Mouse (Mus musculus): ENCODE results near the gene Mob2.

Gene Mob2

GRCm38 (mm10) chr7:142019699-142020098 lies 41.2 kb downstream of the Mob2 start:
- no peak for DNase-seq

DNA sequence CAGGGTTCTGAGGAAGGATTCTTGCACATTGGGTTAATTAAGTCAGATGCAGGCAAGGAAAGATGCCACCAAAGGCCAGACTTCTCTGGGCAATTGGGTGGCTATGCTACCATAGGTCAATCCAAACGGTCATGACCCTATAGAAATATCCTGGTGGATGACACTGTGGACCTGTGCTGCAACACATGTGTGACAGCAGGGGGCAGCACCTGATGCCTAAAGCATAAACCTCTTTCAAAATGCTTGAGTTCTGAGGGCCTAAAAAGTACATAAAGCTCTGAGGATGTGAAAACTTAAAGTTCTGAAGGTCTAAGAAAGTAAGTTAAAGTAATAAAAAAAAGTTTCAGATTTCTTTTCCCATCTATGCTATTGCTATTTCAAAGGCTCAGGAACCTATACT lies 44.3 kb downstream of the Mob2 start:
- peak; percentile 58 to 62 for DNase-seq

DNA sequence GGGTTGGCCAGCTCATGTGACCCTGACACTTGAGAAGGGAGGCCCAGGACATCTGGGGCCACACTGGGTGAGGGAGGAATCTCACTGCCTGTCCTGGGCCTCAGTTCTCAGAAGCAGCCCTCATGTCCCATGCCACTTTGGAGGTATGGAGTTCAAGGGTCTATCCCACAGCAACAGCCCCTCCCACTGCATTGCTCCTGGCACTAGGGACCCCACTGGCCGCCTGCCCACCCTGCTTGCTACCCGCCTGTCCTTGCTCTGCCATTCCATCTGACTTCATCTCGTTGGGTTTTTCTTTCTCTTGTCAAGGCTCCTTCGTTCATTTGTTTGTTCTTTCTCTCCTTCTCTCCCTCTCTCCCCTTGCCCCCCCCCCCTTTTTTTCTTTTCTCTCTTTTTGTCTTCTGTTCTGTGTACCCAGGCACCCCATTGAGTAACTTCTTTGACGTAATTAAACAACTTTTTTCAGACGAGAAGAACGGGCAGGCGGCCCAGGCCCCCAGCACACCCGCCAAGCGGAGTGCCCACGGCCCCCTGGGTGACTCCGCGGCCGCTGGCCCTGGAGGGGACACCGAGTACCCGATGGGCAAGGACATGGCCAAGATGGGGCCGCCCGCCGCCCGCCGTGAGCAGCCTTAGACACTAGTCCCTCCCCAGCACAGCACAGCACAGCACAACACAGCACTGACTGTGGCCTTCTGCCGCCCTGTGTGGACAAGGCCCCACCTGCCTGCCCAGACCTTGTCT lies 59.1 kb downstream of the Mob2 start:
- DNase-seq = peak in 1 of 2 experiments; percentile 42

- DNase-seq = peak; percentile 72 to 78
Observed at GRCm38 (mm10) chr7:142000661-142001060, 60.2 kb downstream of the Mob2 start.

- no peak for DNase-seq
Observed at GRCm38 (mm10) chr7:141994121-141994520, 66.7 kb downstream of the Mob2 start.

DNA sequence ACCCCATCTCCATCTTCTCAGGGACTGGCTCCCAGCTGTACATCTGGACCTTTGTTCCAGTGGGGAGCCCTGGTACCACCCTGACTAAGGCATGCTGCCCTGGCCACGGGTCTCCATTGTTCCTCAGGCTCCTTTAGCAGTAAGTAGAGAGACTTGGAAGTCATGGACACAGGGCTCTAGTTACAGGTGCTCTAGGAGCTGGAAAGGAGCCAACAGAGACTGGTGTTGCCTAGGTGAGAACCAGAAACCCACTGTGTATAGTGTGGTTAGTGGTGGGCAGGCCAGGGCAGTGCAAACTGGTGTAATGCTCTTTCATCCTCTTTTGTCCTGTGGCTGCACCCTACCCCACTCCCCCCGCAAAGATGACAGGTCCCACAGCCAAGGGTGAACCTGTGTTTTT lies 69.7 kb downstream of the Mob2 start:
- no peak for DNase-seq

- peak; percentile 62 to 66 for DNase-seq
Observed at GRCm38 (mm10) chr7:141988314-141988806, 72.5 kb downstream of the Mob2 start.

DNA sequence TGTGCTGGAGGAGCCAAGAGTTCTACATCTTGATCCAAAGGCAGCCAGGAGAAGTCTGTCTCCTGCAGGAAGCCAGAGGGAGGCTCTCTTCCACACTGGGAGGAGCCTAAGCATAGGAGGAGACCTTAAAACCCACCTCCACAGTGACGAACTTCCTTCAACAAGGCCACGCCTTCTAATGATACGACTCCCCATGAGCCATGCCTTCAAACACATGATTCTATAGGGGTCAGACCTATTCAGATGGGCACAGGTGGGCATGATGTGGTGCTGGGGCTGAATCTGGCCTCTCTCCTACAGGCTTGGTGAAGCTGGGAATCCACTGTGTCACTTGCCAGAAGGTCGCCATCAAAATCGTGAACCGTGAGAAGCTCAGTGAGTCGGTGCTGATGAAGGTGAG lies 79.6 kb downstream of the Mob2 start:
- DNase-seq = no peak

DNA sequence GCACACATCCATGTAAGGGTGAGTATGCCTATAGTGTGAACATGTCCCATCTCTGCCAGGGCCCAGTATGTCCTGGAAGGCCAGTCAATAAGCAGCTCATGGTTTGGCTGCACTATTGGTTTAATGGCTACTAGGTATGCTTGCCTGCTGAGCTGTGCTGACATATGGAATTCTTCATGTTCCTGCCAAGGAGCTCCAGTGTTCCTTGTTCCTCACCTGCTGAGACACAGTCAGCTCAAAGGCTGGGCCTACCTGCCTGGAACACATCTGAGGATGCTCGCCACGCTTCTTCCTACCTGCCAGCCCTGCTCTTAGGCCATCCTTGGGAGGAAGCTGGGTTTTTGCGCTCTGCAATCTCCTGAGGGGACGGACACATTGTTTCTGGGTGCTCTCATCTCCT lies 81.6 kb downstream of the Mob2 start:
- DNase-seq = peak in 1 of 2 experiments; percentile 49

DNA sequence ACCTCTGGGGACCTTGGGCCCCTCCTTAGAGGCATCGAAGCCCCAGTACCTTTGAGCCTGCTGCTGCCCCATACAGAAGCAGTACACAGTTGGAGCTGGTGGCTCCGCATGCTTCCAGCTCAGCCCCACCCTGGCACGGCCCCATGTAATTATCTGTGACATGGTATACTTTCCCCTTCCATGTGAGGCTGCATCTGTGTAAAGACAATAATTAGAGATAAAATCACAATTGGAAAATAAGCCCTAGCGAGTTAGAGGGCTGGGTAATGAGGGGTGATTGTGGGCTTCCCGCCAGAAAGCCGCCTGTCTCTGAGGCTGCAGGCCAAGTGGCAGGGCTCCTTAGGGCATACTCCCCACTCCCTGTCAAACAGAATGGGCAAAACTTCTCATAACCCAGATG lies 82.9 kb downstream of the Mob2 start:
- DNase-seq = no peak

DNA sequence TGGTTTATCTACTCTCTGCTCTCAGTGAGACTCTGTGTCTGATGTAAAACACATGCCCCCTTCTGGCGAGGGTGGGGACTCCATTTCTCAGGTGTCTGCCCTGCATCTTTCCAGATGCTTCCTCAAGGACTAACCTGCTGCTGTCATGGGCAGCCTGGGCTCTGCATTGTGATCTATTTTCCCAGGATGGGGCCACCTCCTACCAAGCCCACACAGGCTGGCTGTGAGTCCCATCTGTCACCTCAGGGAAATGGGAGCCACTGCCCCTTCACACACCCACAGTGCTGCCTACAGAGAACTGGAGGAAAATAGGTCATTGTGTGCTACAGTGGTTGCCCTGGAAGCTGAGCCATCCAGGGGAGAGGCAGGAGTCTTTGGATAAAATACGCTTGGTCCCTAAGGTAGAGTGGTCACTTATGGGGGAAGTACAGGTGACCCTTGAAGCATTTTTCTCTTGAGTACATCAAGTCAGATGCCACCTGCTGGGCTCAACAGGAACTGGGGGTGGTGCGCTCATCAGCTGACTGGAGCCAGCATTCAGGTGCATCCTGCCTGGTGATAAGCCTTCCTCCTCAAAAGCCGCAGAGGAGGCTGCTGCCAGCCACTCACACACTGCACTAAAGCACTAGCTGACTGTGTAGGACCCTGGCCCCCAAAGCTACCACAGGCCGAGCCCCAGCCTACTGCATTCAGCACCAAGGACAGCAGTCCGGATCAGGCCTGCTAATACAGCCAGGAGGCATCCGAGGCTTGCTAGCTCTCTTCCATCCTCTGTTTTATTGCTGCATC lies 87.8 kb downstream of the Mob2 start:
- peak; percentile 60 to 63 for DNase-seq

GRCm38 (mm10) chr7:141966281-141966680 lies 94.6 kb downstream of the Mob2 start:
- DNase-seq = no peak

DNA sequence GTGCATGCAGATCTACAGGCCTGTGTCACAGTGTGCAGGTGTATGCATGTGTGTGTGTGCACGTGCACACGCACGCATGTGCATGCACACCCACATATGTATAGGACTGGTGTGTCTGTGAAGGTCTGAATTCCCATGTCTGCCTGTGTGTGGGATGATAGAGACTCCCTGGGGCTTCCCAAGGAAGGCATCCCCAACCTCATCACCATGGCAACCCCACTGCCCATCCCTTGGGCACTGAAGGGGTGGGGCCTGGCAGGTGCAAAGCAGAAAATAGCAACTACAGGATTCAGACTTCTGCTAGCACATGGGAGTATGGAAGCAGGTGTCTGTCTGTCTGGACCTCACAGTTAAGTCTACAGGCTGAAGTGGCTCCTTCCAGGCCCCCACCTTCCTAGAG lies 98.3 kb downstream of the Mob2 start:
- DNase-seq = no peak

DNA sequence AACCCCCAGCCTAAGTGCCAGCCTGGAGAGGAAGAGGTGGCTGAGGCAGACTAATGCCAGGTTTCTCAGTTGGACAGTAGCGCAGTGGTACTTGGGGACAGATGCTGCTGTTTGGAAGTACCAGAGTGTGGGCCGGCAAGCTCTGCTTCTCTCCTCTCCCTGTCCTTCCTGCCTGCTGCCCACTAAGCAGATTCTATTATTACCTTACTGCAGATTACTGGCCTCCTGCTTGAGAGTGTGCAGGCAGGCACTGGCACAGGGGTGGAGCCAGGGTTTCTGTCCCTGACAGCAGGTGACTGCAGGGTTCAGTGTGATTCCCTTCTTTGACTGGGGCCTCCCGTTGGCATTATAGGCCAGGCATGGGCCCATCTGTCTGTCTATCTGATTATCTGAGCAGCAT lies 99.4 kb downstream of the Mob2 start:
- peak; percentile 65 to 77 for DNase-seq

DNA sequence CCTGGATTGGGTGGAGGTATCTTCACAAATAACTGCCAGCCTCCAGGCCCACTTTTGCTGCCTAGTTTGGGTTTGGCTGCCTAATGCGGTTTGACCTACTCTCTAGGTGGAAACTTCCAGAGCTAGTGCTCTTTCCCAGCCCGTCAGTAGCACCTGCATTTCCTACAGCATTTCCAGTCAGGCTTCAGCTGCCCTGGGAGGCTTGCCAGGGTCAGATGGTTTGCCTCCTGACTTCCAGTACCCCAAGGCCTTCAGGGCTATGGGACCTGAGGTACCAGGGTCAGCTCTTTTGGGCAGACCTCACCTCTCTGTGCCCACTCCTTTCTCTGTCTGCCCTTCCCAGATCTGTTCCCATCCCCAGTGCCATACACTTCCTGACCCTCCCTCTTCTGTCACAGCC lies 99.9 kb downstream of the Mob2 start:
- peak; percentile 69 to 72 for DNase-seq

GRCm38 (mm10) chr7:141959133-141959532 lies 101.7 kb downstream of the Mob2 start:
- peak in 1 of 2 experiments; percentile 15 for DNase-seq

All from cerebellum, adult 18-20 months (tissue).